Mouse (Mus musculus) layer of hippocampus, adult 9-11 months (tissue): ENCODE measurements around the gene Notch1.
A peak's percentile ranks its signal among the peaks of the same experiment; 100 is the strongest.

Experiments
- DNase-seq: peaks from one replicate; pipeline ENCODE4 v3.0.0; 2022

The Notch1 gene

GRCm38 (mm10) chr2:26529221-26529805, 12.8 kb upstream of the Notch1 start:
- no peak for DNase-seq

GRCm38 (mm10) chr2:26526443-26527257, 10.2 kb upstream of the Notch1 start:
- no peak for DNase-seq

- no peak for DNase-seq
Measured at GRCm38 (mm10) chr2:26525355-26526018, 9.0 kb upstream of the Notch1 start.

GRCm38 (mm10) chr2:26522327-26522726, 5.9 kb upstream of the Notch1 start:
- DNase-seq = no peak

- DNase-seq = no peak
Measured at GRCm38 (mm10) chr2:26519753-26520152, 3.3 kb upstream of the Notch1 start.

- no peak for DNase-seq
Measured at GRCm38 (mm10) chr2:26516987-26517386, 524 bp upstream of the Notch1 start.

GRCm38 (mm10) chr2:26515335-26515734, 1.1 kb downstream of the Notch1 start:
- no peak for DNase-seq

GRCm38 (mm10) chr2:26513105-26513745, 3.2 kb downstream of the Notch1 start:
- no peak for DNase-seq

- DNase-seq = no peak
Measured at GRCm38 (mm10) chr2:26508661-26509060, 7.8 kb downstream of the Notch1 start.

GRCm38 (mm10) chr2:26507961-26508391, 8.5 kb downstream of the Notch1 start:
- DNase-seq = no peak

GRCm38 (mm10) chr2:26507481-26507886, 9.0 kb downstream of the Notch1 start:
- DNase-seq = peak; percentile 42

- DNase-seq = no peak
Measured at GRCm38 (mm10) chr2:26506746-26507280, 9.7 kb downstream of the Notch1 start.

GRCm38 (mm10) chr2:26504772-26505480, 11.5 kb downstream of the Notch1 start:
- DNase-seq = no peak

GRCm38 (mm10) chr2:26503661-26504575, 12.5 kb downstream of the Notch1 start:
- peak; percentile 66 for DNase-seq

- DNase-seq = no peak
Measured at GRCm38 (mm10) chr2:26502863-26503631, 13.4 kb downstream of the Notch1 start.

GRCm38 (mm10) chr2:26502299-26502862, 14.1 kb downstream of the Notch1 start:
- DNase-seq = peak; percentile 50

- DNase-seq = peak; percentile 46
Measured at GRCm38 (mm10) chr2:26501651-26502141, 14.8 kb downstream of the Notch1 start.

GRCm38 (mm10) chr2:26500599-26501370, 15.7 kb downstream of the Notch1 start:
- DNase-seq = peak; percentile 89

- peak; percentile 72 for DNase-seq
Measured at GRCm38 (mm10) chr2:26500027-26500598, 16.4 kb downstream of the Notch1 start.
